Mouse (Mus musculus) liver, adult (tissue): ENCODE measurements at regions not wholly inside any gene's neighbourhood (a gene's known extent, or its start where the extent isn't known, plus 50 kb on each side); places are given as distances from the start of the nearest gene placed in this dataset.

Experiments used
- GATA4 ChIP-seq: IDR thresholded peaks from 2 replicates; pipeline ENCODE4 v1.6.1; 2014; ENCODE audit warnings: mild to moderate bottlenecking, low read length; ENCODE audit not compliant: insufficient replicate concordance

DNA sequence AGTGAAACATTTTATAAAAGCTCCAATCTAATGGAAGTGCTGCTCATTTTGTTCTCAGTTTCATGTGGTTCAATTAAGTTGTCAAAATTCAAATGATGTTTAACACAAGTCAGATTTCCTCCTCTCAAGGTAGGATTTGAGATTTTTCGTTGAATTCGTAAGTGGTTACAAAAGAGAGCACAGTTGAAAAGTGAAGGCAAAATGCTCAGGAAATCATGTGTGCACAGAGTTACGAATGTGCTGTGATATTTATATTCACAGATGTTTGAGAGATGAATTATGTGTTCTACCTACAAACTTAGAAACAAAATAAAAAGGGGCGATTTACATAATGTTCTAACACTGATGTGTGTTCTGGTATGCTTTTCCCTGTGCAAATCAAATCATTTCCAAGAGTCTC is 433.1 kb downstream of the Arl4a start:
- no peak for TF ChIP-seq GATA4

GRCm38 (mm10) chr12:39594726-39595125 is 443.1 kb downstream of the Arl4a start:
- no peak for TF ChIP-seq GATA4

- TF ChIP-seq GATA4 = no peak
These were observed 450.5 kb downstream of the Arl4a start for GRCm38 (mm10) chr12:39587204-39587909.

DNA sequence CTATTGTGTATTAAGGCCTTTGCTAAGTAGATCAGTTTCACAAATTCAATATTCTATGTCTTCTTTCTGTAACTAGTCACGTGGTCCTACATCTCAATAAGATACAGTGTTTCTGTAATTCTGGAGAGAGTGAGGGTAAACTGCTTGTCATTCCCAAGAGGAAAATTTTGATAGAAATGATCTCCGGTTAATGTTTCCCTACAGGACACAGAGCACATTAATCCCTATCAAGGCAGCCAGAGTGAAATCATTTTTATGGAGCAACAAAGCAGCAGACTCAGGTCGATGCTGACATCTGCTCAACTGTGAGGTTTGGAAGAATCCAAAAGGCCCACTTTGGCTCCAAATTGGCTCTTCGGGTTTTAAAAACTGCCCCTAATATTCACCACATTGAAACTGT is 451.7 kb downstream of the Arl4a start:
- no peak for TF ChIP-seq GATA4

DNA sequence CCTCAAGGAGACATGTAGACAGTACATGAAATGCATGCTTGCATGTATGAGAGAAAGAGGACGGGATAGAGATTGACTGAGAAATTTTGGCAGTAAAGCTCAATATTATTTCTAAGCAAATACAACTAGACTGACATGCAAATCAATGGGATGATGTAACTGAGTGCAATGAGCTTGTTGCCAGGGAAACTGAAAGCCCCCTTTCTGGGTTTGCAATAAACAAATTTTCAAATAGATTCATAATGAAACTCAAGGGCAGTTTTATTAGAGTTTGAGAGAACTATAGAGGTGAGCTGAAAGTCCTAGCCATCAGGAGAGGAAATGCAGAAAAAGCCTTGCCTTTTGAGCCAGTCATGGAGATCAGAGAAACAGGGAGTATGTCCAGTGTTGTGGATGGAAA is 460.2 kb downstream of the Arl4a start:
- TF ChIP-seq GATA4 = no peak

DNA sequence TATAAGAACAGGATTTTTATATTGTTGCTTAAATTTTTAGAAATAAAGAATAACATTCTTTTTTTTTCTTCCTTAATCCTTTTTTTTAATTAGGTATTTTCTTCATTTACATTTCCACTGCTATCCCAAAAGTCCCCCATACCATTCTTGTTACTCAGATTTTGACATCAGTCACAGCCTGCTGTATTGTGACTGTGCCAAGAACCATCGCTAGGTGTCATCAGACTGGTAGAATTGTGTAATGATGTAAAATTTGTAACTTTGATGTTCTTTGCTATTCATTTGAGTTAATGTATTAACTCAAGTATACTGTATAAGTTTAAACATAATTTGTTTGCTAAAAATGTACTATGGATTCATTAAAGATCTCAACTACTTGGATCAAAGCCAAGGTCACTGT is 465.0 kb downstream of the Arl4a start:
- no peak for TF ChIP-seq GATA4

DNA sequence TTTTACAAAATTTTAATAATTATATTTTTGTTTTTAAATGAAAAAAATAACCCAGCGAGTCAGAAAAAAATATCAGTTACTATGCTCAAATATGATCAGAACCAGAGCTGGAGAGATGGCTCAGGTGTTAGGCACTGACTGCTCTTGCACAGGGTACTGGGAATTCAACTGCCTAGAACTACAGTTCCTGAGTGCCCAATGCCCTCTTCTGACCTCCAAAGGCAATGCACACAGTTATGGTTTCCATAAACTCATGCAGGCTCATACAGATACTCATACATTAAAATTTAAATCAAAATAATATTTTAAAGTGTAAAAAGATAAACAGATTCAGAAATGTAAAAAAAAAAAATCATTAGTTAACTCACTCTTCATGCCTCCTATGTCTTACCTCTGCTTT is 465.7 kb downstream of the Arl4a start:
- TF ChIP-seq GATA4 = no peak

GRCm38 (mm10) chr12:39560734-39561446 is 476.9 kb downstream of the Arl4a start:
- TF ChIP-seq GATA4 = no peak

GRCm38 (mm10) chr12:39558491-39558890 is 479.3 kb downstream of the Arl4a start:
- TF ChIP-seq GATA4 = no peak

- no peak for TF ChIP-seq GATA4
These were observed 501.5 kb downstream of the Arl4a start for GRCm38 (mm10) chr12:39536326-39536725.

DNA sequence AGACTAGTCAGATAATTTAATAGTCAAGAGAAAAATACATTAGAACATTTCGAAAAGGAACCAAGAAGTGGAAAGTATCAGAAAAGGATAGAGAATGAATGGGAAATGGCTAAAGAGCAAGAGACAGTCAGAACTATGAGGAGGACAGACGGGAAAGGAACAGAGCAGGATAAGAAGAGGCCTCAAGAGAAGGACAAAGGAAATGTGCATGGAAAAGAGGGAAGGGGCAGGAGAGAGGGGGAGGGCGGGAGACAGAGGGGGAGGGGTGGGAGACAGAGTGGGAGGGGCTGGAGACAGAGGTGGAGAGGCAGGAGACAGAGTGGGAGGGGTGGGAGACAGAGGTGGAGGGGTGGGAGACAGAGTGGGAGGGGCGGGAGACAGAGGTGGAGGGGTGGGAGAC is 509.7 kb downstream of the Arl4a start:
- no peak for TF ChIP-seq GATA4

- no peak for TF ChIP-seq GATA4
These were observed 510.6 kb downstream of the Arl4a start for GRCm38 (mm10) chr12:39527216-39527600.

DNA sequence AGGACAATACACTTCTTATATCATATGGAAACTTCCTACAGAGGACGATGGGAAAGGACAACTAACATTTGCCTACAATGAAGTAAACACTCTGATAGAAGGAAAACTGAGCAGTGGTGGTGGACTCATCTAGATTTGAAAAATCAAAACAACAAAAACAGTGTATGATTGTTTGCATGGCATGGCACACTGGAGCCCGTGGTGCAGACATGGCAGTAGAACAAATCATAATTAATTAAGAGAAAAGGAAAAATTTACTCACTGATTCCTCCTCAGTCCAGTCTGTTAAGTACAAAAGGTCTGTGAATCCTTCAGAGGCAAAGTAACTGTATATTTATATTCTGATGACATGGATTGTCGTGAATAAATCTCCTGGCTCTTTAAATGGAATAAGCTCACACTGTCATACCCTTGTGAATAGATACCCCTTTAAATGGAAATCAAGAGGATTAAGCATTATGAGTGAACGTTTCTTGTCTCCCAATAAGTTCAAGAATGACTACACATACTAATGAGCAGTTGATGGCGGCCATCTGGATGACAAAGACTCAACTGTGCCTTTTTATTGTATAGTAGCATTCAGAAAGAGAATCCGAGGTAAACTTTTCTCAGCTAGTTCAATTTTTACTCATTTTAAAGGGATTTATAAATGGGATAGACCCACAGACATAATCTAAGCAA is 511.1 kb downstream of the Arl4a start:
- TF ChIP-seq GATA4 = no peak

- no peak for TF ChIP-seq GATA4
These were observed 522.1 kb downstream of the Arl4a start for GRCm38 (mm10) chr12:39515690-39516089.

DNA sequence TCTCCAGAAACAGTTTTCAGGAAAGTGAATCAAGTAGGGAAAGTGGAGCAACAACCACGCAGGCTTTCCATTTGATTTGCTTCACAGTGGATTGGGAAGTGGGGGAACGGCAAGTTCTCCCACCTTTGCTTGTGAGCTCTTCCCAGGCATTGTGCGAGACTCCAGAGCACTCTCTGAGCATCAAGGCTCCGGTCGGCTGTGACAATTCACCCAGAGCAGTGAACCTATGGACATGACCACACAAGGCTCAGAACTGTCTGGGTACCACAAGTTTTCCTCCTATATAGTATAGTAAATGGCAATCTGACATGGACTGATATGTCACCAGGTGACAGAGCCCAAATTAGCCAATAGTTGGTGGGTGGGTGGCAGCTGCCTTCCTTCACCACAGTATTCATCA is 527.0 kb downstream of the Arl4a start:
- TF ChIP-seq GATA4 = no peak

DNA sequence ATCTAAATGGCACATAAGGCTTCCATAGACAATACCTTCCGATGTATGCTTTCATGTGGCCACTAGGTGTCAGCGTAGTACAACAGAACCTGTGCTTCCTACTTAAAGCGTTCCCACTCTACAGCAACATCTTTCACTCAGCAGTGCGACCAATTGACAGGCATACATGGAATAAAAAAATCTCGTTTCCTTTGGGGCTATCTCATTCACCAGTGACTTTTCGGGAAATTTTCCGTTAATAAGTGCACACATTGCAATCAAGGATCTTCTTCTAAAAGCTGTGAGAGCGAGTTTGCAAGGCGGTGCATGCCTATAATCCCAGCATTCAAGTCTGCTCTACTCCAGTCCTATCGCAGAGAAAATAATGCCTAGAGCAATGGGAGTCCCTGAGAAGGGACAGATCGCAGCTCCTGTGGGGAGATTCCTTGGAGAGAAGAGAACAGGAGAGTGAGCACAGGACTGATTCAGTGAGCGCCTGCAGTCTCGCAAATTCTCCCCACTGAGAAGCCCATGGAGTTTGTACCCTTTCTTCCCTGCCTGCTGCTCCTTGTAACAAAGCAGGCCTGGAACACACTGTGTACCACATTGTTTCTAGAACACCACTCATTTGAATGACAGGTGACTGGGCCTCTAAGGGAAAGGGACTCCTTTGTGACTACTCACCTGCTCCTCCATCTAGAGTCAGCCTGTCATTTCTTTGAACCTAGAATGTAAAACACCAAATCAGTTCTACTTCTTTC is 527.6 kb downstream of the Arl4a start:
- TF ChIP-seq GATA4 = no peak

DNA sequence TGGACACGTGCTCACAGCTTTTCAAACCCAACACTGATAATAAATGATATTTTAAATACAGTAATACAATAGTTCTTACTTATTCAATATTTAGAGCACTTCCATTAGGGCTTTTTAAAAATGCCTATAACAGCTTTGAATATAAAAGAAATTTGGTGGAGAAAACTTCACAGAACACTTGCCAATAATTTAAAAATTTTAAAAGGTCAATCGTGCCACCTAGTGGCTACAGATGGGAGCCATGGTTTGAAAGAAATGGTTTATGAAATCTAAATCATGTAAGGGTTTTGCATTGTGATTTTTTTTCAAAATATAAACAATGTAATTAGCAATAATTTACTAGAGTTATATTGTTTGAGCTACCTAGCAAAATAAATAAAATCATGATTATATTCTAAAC is 541.6 kb downstream of the Arl4a start:
- no peak for TF ChIP-seq GATA4
